Mouse (Mus musculus) hindbrain, embryonic 16.5 days (tissue): ENCODE results near the gene Tenm4. TPM values are rescaled to one million over a fixed set of nuclear protein-coding genes. Genes with fewer than 3 reads are reported as not detected.
A peak's percentile ranks its signal among the peaks of the same experiment; 100 is the strongest.

Experiments used
- ATAC-seq: fragments of 200-750 bp; cut with Nextera tagmentation; 2 replicates; pipeline ENCODE4 v1.8.0; 2017; ENCODE audit warnings: moderate TSS enrichment, moderate library complexity
- H3K27ac ChIP-seq: fragments of 300-500 bp; sonication (generic); 2 replicates; pipeline ENCODE4 v1.5.1; 2014; ENCODE audit warnings: low read depth, mild to moderate bottlenecking, control low read depth, low read length, moderate library complexity
- H3K27me3 ChIP-seq: fragments of 300-500 bp; sonication (generic); replicated peaks from 2 replicates; pipeline ENCODE4 v1.6.1; 2014; ENCODE audit warnings: low read length; ENCODE audit not compliant: control insufficient read depth, insufficient read depth
- H3K36me3 ChIP-seq: fragments of 300-500 bp; sonication (generic); 2 replicates; pipeline ENCODE4 v1.6.1; 2014; ENCODE audit warnings: mild to moderate bottlenecking, low read length, moderate library complexity, mixed read lengths; ENCODE audit not compliant: control insufficient read depth, insufficient read depth
- H3K4me1 ChIP-seq: fragments of 300-500 bp; sonication (generic); 2 replicates; pipeline ENCODE4 v1.6.1; 2014; ENCODE audit warnings: low read depth, low read length; ENCODE audit not compliant: control insufficient read depth, insufficient read depth
- H3K4me2 ChIP-seq: fragments of 300-500 bp; sonication (generic); 2 replicates; pipeline ENCODE4 v1.6.1; 2014; ENCODE audit warnings: mild to moderate bottlenecking, low read length, control low read depth, moderate library complexity
- H3K4me3 ChIP-seq: fragments of 300-500 bp; sonication (generic); 2 replicates; pipeline ENCODE4 v1.5.1; 2014; ENCODE audit warnings: mild to moderate bottlenecking, low read length, control low read depth, moderate library complexity
- H3K9ac ChIP-seq: fragments of 300-500 bp; sonication (generic); 2 replicates; pipeline ENCODE4 v1.6.1; 2014; ENCODE audit warnings: low read depth, mild to moderate bottlenecking, control low read depth, low read length, moderate library complexity
- H3K9me3 ChIP-seq: fragments of 300-500 bp; sonication (generic); 2 replicates; pipeline ENCODE4 v1.6.1; 2014; ENCODE audit warnings: mild to moderate bottlenecking, low read length, moderate library complexity; ENCODE audit not compliant: control insufficient read depth
- WGBS: fragments of 180-500 bp; shearing (Covaris S2); extraction: QIAGEN DNeasy Blood & Tissue Kit; methylation state at CpG from one replicate; pipeline ENCODE4 v1.1.7; 2014; 5-methylcytosine and 5-hydroxymethylcytosine counted together
- polyA plus RNA-seq: library from polyadenylated mRNA; unstranded; fragments of >200 nt; fragmentation: Nextera tagmentation; extraction: Ambion mirVana; gene quantifications from 2 replicates; pipeline ENCODE4 v1.2.1, GENCODE M21; 2015

The Tenm4 gene
- polyA plus RNA-seq, 1 experiment from 2014 or later: 32.4 TPM

- Histone ChIP-seq H3K4me3 (no peak overlapping the region), H3K9me3 (no peaks in the 10 kb centered on the region), H3K9ac (no peak overlapping the region), H3K36me3 (no peaks in the 10 kb centered on the region), H3K27ac (no peak overlapping the region), H3K27me3 (no peaks in the 10 kb centered on the region), H3K4me1 (no peaks in the 10 kb centered on the region), H3K4me2 (no peak overlapping the region)
- ATAC-seq: no peak
- WGBS: 58% methylated on average over 12 of the region's 12 CpGs
Measured at GRCm38 (mm10) chr7:96447806-96448397, 276.9 kb downstream of the Tenm4 start.

GRCm38 (mm10) chr7:96455957-96456356 lies 284.9 kb downstream of the Tenm4 start:
- Histone ChIP-seq H3K4me3 (no peak overlapping the region), H3K4me1 (peaks cover 5% of the 10 kb centered on the region), H3K9ac (no peak overlapping the region), H3K9me3 (no peaks in the 10 kb centered on the region), H3K36me3 (no peaks in the 10 kb centered on the region), H3K27me3 (no peaks in the 10 kb centered on the region), H3K27ac (no peak overlapping the region), H3K4me2 (no peak overlapping the region)
- 87% methylated on average over 2 of the region's 2 CpGs for WGBS
- no peak for ATAC-seq

DNA sequence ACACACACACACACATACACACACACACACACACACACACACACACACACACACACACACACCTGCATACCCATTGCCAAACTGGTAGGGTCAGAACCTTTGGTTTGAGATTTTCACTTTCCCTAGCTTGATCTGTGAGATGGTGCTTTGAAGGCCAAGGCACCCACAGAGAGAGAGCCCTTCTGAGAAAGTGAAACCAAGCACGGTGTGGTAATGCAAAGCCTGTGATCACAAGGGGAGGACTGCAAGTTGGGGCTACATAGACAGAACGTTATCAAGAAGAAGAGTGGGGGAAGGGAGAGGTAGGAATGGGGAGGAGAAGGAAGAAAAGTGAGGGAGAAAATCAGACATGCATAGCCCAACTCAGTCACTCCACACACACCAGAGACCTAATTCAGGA lies 285.6 kb downstream of the Tenm4 start:
- no peak for ATAC-seq
- WGBS: 66% methylated on average over 2 of the region's 2 CpGs
- no peak overlapping the region for H3K27ac ChIP-seq
- no peak overlapping the region for H3K9ac ChIP-seq
- H3K36me3 ChIP-seq: no peaks in the 10 kb centered on the region
- peaks cover 5% of the 10 kb centered on the region for H3K4me1 ChIP-seq
- no peak overlapping the region for H3K4me2 ChIP-seq
- no peak overlapping the region for H3K4me3 ChIP-seq
- H3K9me3 ChIP-seq: no peaks in the 10 kb centered on the region
- H3K27me3 ChIP-seq: no peaks in the 10 kb centered on the region

GRCm38 (mm10) chr7:96457891-96458290 lies 286.8 kb downstream of the Tenm4 start:
- 76% methylated on average over 2 of the region's 2 CpGs for WGBS
- H3K9ac ChIP-seq: no peak overlapping the region
- ATAC-seq: no peak
- no peaks in the 10 kb centered on the region for H3K27me3 ChIP-seq
- H3K4me2 ChIP-seq: no peak overlapping the region
- H3K27ac ChIP-seq: no peak overlapping the region
- no peaks in the 10 kb centered on the region for H3K36me3 ChIP-seq
- peaks cover 5% of the 10 kb centered on the region for H3K4me1 ChIP-seq
- H3K4me3 ChIP-seq: no peak overlapping the region
- H3K9me3 ChIP-seq: no peaks in the 10 kb centered on the region

DNA sequence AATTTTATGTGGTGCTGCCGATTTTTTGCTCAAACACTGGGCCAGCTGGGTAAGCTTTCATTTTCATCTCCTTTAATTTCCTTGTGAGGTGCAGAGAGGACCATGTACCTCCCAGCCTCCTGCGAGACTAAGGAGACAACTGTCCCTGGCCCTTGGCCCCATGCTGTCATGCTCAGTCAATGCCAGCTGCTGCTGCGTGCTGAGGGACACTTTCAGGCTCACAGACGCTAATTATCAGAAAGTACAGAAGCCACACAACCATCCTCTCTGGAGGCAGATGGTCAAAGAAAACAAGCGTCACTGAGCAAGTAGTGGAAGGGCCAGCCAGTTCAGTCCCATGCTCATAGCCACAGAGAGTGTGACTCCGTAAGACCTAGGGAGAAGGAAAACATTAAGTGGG lies 287.9 kb downstream of the Tenm4 start:
- no peak overlapping the region for H3K4me3 ChIP-seq
- no peaks in the 10 kb centered on the region for H3K36me3 ChIP-seq
- peaks cover 5% of the 10 kb centered on the region for H3K4me1 ChIP-seq
- H3K27ac ChIP-seq: no peak overlapping the region
- WGBS: 58% methylated on average over 6 of the region's 6 CpGs
- H3K27me3 ChIP-seq: no peaks in the 10 kb centered on the region
- H3K9me3 ChIP-seq: no peaks in the 10 kb centered on the region
- no peak overlapping the region for H3K4me2 ChIP-seq
- 0 out of 2 replicates have a peak, but pooled peaks have one; percentile 29 for ATAC-seq
- H3K9ac ChIP-seq: no peak overlapping the region

- no peaks in the 10 kb centered on the region for H3K27me3 ChIP-seq
- H3K4me3 ChIP-seq: no peak overlapping the region
- H3K27ac ChIP-seq: no peak overlapping the region
- H3K9me3 ChIP-seq: no peaks in the 10 kb centered on the region
- H3K9ac ChIP-seq: no peak overlapping the region
- ATAC-seq: no peak
- H3K4me2 ChIP-seq: no peak overlapping the region
- H3K36me3 ChIP-seq: no peaks in the 10 kb centered on the region
- WGBS: 90% methylated on average over 3 of the region's 3 CpGs
- no peaks in the 10 kb centered on the region for H3K4me1 ChIP-seq
Measured at GRCm38 (mm10) chr7:96466761-96467160, 295.7 kb downstream of the Tenm4 start.

- WGBS: 84% methylated on average over 6 of the region's 6 CpGs
- Histone ChIP-seq H3K4me2 (no peak overlapping the region), H3K4me3 (no peak overlapping the region), H3K9me3 (no peaks in the 10 kb centered on the region; the same call in 1 of the 2 replicates), H3K27me3 (no peaks in the 10 kb centered on the region), H3K4me1 (no peaks in the 10 kb centered on the region), H3K9ac (no peak overlapping the region), H3K36me3 (no peaks in the 10 kb centered on the region), H3K27ac (no peak overlapping the region)
- no peak for ATAC-seq
Measured at GRCm38 (mm10) chr7:96470821-96471220, 299.8 kb downstream of the Tenm4 start.

DNA sequence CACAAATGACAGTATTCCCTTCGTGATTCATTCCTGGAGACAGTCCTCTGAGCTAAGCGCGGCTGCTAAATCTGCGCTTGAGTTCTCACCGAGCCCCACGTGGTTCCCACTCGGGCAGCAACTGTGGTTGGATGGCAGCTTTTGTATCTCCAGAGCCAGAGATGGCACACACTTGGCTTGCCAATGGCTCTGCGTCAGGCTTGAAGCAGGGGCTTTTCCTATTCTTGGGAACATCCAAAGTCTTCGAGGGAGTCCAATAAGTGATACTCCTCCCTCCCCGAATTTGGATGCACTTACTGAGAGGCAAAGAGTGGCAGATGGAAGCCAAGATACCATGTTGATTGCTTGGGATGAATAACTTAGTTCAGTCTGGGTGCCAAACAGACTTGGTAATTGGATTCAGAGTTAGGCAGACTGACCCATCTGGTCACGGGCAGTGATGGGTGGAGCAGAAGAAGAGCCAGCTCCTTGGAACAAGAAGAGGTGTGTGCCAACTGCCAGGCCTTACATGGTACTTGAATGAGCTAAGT lies 303.6 kb downstream of the Tenm4 start:
- ATAC-seq: peak; percentile 89
- H3K27ac ChIP-seq: no peak overlapping the region
- no peak overlapping the region for H3K4me2 ChIP-seq
- H3K9me3 ChIP-seq: no peaks in the 10 kb centered on the region; the same call in 1 of the 2 replicates
- no peak overlapping the region for H3K4me3 ChIP-seq
- no peaks in the 10 kb centered on the region for H3K4me1 ChIP-seq
- H3K36me3 ChIP-seq: no peaks in the 10 kb centered on the region
- WGBS: 56% methylated on average over 11 of the region's 11 CpGs
- no peaks in the 10 kb centered on the region for H3K27me3 ChIP-seq
- H3K9ac ChIP-seq: no peak overlapping the region

DNA sequence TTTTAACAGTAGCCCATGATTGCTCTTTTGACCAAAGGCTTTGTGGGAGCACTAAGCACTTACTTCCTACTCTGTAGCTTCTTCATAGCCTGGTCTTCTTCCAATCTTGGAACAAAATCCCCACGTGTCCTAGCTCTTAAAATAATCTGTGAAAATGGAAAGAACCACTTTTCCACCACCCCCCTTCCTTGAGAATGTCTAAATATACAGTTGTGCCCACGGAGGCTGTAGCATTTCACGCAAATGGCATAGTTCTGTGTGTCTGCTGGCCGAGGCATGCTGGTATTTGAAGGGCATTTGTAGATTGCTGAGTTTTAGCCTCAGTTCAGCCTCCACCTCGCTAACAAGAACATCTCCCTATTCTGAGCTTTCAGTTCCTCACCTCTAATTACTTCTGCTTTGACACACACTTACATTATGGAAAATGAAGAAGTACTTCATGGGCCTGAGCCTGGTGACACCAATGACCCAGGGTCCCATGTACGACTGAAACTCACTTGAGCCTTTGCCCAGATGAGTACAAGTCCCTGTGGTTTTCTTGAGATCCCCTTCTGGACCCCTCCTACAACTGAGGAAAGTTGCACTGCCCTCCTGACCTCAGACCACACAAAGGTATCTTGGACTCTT lies 306.1 kb downstream of the Tenm4 start:
- Histone ChIP-seq H3K27ac (no peak overlapping the region), H3K4me3 (no peak overlapping the region), H3K9ac (no peak overlapping the region), H3K36me3 (no peaks in the 10 kb centered on the region), H3K4me2 (no peak overlapping the region), H3K27me3 (no peaks in the 10 kb centered on the region), H3K9me3 (no peaks in the 10 kb centered on the region; the same call in 1 of the 2 replicates), H3K4me1 (no peaks in the 10 kb centered on the region)
- ATAC-seq: no peak
- WGBS: 93% methylated on average over 6 of the region's 6 CpGs
